Mouse (Mus musculus) kidney, adult 8-10 months (tissue): Measurements from ENCODE around the gene Sh3tc1.
A peak's percentile ranks its signal among the peaks of the same experiment; 100 is the strongest.

ENCODE experiments used
- DNase-seq, 2 experiments: peaks; one replicate each; pipeline ENCODE4 v3.0.0; 2022

The Sh3tc1 gene

DNA sequence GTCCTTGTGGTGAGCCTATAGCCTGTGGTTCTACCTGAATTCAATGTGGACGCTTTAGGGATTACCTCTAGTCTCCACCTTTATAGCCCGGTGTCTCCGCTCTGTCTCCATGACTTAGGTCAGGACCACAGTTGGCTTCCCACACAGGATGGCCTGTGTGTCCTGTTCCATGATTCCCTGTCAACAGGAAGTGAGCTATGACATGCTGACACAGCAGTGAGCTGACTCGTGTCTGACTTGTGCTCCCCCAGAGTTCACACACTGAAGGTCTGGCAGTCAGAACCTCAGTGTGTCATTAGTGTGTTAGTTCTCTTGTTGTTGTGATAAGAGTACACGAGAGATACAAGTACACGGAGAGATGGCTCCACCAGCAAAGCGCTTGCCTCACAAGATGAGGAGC is 11.2 kb upstream of the Sh3tc1 start:
- DNase-seq: no peak

DNA sequence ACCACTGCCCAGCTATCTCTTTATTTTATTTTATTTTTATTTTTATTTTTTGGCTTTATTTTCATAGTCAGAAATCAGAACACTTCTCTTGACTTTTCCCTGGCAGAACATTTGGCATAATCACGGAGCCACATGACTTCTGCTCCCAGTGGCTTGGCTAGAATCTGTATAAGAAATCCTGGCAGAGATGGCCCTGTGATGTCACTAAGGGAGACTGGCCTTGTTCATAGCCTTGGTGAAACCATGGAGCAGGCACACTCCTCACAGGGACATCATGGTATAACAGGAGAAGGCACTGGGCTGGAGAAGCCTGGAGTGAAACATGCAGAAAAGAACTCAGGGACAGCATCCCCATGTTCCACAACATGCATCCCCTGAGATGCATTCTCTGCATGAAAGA is 10.2 kb upstream of the Sh3tc1 start:
- DNase-seq: no peak

DNA sequence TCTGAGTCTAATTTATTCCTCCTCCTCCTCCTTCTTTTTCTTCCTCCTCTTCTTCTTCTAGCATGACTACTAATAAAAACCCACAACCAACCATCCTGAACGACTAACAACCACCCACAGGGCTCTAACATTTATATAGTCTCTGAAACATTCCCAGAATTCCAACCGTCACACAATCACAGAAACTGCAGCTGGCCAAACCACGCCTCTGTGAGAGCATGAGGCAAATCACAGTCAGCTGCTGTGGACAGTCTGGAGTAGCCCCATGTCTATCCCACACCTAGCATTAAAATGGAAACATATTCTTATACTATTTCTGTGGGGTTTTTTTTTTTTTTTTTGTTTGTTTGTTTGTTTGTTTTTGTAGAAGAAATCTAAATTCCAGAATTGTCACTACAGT is 9.6 kb upstream of the Sh3tc1 start:
- no peak for DNase-seq

DNA sequence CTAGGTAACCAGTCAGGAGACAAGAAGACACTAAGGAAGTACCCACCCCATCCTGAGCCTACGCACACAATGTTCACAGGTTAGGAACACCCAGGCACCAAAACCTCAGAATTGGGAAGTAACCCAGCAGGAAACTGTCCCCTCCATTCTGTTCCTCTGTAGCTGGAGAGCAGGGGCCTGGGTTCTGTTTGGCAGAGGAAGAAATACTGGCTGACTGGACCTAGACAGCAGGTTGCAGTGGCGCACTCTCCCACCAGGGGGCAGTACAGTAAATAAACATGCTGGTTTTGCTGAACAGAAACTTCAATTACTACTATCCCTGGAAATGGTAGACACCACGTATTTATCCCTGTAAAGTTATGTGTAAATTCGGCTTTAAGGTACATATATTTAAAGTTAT is 7.1 kb upstream of the Sh3tc1 start:
- peak in 1 of 2 experiments; percentile 83 for DNase-seq

DNA sequence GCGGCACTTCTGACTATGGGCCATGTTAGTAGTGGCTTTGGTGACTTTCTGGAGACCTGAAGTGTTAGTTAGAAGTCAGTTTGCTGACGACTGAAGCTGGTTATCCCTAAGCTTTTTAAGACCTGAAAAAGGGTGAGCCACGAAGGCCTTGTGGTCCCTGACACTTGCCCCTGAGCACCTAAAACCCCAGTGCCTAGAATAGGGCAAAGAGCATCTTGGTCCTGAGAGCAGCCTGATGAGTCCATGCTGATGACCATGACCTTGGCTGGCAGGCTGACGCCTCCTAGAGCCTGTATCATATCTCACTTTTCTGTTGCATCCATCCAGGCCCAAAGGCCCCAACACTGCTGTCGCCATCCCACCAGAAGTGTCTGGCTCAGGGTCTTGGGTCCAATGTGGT is 5.6 kb upstream of the Sh3tc1 start:
- no peak for DNase-seq

DNA sequence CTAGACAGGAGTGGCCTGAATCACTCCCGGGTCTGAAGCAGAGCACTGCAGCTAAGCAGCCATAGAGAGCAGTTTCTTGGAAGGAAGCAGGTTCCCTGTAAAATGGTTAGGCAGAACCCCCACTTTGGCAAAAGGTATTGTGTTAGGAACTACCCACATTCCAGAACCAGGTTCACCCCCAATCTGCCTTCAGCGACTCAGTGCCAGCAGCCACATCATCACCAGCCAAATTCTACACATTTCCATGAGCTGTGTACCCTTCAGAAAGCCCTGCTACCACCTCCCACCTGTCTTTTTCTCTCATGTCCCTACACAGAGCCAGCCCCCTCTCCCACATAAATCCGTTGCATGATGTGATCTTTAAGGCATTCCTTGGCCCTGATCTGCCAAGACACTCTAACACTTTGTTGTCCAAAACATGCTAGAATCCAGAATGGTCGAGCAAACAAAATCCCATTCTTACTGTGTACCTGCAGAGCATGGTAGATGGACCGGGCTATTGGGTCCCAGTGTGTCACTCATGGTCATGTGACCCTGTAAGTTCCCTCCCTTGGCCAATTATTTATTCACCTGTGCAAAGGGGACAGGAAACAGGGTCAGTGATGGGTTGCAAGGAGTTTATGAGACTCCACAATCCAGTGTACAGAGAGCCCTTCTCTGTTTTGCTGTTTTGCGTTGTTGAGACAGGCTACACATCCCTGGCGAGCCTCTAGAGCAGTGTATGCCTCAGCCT is 4.4 kb upstream of the Sh3tc1 start:
- DNase-seq: no peak

DNA sequence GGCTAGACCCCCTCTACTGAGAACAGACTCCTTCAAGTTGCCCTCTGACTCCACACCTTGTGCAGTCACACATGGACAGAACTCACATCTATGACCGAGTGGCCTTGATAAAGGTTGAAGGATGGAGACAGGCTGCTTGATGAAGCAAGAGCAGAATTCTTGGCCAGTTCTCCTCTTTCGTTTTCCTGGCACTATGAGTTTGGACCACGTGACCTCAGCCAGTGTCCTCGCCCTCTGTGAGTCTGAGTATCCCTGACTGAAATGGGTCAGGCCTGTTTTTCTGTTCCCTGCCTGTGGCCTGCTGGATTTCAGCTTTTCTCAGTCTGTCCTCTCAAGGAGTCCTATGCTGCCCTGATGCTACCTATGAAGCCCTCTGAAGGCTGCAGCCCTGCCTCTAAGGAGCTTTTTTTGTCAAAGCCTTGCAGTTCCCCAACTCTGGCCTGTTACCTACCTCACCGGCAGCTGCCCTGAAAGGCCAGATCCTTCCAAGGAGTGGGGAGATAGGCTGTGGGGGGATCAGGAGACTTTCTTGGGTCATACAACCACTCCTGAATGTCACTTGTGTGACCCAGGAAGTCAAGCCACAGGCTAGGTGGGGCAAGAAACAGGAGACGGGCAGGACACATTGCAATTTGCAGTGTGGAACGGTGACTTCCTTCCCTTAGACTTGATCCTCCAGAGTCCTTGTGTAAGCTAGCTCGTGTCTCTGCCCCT is 3.6 kb upstream of the Sh3tc1 start:
- DNase-seq: peak; percentile 83 to 87

DNA sequence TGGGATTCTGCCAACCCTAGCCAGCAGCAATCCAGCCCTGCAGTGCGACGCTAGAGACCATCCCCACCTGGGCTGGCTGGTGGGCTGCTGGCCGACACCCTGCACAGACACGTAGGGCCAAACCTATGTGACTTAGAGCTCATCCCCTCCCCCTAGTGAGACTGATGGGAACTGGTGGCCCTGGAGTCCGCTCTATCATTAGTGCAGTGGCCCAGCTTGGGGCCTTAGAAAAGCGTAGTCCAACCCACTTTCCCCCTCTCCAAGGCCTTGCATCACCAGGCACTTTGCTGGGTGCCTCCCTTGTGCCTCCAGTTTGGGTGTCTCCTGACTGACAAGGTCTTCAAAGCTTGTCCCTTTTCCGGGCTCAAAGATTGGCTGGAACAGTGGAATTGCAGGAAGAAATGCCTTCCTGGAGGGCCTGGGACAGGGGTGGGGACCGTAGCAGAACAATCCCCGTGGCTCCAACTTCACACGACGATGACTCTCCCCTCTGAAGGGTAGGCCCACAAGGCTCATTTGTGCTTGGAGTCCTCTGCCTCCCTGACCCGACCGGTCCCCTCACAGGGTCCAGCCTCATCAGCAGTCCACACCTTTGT is 1.5 kb upstream of the Sh3tc1 start:
- DNase-seq: no peak

DNA sequence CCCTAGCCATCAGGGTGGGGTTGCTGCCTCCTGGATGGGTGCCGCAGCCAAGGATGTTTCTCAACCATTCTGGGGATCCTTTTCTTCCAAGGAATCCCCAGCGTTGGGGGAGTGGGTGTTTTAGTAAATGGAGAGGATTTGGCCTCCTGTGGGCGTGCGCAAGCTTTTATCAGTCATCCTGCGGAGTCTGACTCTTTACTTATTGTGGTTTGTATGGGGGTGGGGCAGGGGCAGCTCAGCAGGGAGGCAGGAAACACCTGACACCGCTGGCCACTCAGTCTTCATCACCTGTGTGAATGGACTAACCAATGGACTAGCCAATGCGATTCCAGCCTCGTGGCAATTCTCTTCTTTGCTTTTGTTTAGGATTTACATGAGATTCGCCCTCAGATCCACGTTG is 929 bp upstream of the Sh3tc1 start:
- DNase-seq: no peak

DNA sequence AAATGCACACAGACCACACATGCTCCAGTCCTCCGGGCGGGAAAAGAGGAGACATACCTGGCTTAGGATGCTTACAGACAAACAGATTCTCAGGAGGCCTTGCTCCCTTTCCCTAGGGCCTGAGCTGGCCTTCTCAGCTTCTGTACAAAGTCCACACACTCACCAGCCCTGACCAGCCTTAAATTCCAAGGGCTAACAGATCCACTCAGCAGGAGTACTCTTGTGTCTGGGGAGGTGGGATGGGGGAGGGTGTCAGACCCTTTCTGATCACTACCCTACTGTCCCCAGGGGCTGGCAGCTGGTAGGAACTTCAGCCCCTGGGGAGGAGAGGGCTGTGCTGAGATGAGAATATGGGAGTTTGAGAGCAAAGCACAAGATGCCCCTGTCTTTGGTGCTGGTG is 782 bp downstream of the Sh3tc1 start:
- peak; percentile 70 to 75 for DNase-seq

DNA sequence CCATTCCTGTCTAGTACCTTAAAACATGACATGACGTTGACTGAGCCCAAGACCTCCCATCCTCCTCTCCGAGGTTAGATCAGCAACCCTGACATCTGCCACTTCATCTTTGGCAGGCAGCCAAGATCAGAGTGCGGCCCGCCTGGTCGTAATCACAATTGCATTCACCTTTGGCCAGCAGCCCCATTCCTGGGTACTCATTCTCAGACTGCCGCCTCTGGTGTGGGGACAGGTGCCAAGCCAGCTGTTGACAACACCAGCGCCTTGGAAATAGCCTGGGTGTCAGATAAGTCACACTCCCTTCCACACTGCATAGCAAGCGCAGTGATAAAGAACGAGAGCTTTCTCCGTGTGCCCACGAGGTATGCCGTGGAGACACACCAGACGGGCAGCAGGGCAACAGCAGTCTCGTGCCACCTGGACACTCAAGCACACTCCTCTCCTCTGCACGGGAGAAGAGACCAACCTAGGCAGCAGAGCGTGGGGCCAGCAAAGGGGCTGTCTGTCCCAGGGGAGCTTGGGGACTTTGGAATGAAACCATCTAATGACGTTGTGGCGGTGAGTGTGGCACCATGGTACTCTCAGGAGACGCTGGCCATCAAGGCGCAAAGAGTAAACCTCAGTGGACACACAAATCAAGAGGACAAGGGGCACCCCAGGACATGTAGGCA is 2.4 kb downstream of the Sh3tc1 start:
- DNase-seq: peak; percentile 84 to 87

DNA sequence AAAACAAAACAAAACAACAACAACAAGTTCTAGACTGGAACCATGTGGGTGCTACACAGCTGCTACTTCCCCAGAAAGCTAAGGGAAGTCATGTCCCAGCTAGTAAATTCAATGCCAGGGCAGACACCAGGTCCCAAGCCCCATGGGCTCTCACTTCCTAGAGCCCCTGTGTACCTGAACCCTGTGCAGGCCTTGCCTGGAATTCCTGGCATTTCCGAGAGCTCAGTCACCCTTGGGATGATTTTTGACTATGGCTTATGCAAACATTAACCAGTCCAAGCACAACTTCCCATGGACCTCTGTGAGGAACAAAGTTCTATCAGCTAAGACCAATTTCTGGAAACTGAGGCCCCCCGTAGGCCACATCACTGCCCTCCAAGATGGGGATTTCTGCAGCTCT is 6.3 kb downstream of the Sh3tc1 start:
- peak; percentile 76 to 85 for DNase-seq

DNA sequence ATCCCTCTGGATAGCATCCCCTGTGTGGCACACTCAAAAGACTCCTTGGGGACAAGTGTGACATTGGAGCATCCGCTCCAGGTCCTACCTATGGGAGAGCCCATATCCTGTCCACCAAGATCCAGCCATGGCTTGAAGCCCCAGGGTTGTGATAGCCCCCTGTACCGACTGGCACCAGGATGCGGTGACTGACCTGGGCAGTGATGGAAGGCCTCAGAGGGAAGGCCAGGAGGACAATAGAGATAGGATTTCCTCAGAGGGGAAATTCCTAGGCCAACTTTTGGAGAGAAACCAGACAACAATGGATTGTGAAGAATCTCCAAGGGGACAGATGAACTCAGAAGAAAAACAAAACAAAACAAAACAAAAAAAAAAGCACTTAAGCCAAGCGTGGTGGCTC is 8.8 kb downstream of the Sh3tc1 start:
- no peak for DNase-seq

DNA sequence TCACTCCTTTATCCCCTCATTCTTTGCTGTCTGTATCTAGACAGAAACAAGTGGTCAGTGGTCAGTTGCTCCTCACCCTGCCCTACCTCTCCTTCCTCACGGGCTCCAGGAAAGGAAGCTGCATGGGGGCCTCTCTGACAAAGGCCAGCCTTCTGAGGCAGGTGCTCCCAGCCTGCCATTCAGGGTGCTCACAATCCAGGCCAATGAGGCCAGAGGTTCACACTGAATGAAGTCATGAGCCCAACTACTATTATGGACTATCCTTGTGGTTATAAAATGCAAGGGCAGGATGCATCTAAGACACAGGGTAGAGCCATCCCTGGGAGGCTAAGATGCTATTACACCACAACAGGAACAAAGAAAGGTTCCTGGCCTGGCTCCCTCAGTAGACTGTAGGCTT is 9.2 kb downstream of the Sh3tc1 start:
- DNase-seq: no peak

DNA sequence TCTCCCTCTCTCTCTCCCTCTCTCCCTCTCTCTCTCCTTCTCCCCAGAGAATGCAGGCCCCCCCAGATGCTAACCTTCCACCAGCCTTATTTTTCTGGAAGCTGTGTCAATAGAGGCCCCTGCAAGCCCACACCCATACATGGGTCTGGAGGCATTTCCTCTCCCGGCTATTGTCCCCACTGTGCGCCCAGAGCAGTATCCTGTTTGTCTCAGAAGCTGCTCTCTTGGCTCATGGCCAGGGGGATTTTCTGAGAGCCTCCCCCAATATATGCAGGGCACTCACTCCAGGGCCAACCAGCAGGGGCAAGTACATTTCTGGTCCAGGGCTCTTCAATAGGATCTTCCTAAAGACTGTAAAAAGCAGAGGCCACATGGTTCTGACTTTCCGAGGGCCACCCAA is 9.9 kb downstream of the Sh3tc1 start:
- DNase-seq: peak; percentile 71 to 72

DNA sequence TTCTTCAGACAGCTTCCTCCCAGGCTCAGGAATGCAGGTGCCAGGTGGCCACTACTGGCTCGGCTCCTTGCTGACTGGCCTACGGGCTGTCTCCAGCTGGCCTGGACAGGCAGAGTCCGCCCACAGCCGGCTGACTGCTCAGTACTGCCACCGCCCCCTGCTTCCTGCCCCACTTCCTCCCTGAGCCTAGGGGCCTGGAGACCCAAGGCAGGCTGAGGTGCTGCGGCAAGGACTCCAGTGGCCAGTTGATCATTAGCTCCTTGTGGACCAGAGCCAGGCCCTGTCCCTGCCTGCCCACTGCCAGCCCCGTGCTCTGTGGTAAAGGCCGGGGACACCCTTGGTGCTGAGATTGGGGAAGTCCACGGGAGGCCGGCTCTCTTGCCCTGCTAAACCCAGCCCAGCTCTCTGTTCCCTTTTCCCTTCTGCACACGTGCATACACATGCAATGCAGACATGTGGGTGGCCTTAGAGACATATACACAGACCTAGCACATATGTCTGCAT is 10.8 kb downstream of the Sh3tc1 start:
- DNase-seq: peak; percentile 97 to 98

DNA sequence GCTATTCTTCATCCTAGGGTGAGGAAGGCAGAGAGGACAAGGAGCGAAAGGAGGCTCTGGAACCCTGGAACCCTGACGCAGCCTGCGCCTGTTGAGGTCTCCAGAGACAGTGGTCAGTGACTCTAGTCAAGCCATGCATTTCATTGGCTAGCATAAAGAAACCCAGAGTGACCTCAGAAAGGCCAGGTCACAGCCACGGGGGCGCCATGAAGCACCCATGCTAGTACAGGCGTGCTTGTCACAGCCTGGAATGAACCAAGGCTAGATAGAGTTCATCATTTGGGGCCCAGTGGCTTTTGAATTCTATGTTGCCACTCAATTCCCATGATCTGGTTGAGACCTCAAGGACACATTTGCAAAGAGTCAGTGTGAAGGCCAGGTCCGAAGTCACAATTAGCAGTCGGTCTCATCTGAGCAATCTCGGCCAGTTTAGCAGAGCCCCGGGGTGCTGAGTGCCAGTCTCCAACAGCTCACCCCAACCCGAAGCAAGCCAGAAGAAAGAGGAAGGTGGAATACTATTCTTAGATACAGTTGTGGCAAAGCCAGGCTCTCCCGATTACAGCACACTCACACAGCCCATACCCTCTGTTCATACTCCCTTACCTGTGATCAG is 11.3 kb downstream of the Sh3tc1 start:
- peak in 1 of 2 experiments; percentile 51 for DNase-seq

DNA sequence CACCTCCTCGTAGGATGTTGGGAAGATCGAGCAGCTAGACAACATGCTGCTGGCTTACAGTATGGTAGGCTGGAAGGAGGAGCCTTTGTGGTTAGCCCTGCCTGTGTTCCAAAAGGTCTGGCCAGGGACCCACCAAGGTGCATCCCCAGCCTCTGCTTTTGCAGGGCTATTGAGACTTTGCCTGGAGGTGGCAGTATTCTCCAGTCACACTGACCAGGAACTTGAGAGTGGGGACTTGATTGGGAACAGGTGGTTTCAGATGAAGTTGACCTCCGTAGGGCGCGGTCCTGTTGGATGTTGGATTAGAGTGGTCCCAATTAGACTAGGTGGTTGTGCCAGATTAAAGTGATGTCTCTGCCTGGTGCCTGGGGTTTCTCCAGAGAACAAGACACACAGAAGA is 12.3 kb downstream of the Sh3tc1 start:
- no peak for DNase-seq

DNA sequence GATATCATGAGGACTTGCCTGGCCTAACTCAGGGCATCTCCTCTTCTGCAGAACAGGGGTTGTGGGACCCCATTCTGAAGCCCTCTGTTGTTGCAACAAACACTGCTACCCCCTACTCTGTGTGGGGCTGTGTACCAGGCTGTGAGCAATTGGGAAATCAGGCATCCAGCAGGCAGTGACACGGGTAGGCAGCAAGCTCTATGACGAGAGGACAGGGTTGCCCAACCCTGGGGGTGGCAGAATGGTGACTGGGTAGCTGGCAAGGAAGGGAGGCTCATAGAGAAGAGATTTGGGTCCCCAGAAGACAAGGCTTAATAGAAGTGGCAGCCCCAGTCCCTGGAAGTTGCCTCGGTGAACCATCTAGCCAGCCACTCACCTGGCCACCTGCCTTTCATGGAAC is 13.9 kb downstream of the Sh3tc1 start:
- no peak for DNase-seq

DNA sequence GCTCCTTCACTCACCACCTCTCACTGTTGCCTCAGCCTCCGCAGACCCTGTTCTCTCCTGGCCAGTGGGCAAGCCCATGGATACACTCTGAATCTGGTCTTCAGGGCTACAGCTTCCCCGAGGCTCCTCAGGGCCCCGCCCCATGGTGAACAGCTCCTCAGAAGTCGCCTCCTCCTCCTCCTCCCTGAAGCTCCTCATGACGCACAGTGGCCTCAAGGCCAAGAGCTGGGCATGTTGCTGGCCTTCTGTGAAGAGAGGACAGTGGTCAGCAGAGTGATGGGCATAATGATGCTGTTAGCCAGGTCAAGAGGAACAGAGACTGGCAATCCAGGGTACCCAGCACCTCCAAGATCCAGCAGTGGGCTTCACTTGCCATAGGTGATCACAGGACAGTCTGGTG is 15.9 kb downstream of the Sh3tc1 start:
- DNase-seq: no peak

DNA sequence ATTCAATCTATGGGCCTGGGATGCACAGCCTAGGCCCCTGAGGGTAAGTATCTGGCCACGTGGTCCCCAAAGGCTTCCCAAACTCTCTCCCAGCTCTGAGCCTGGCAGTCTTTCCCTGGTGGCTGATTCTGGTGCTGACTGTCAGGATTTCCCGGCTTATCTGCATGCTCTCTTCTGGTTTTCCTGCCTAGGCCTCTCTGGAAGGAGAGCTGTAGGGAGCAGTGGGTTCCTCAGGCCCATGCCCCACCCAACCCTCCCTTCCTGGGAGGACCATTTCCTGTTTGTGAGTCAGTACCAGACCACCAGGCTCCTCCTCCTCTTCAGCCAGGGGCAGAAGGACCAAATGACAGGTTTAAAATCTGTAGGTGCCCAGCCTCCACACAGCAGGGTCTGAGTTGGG is 17.1 kb downstream of the Sh3tc1 start:
- DNase-seq: no peak

DNA sequence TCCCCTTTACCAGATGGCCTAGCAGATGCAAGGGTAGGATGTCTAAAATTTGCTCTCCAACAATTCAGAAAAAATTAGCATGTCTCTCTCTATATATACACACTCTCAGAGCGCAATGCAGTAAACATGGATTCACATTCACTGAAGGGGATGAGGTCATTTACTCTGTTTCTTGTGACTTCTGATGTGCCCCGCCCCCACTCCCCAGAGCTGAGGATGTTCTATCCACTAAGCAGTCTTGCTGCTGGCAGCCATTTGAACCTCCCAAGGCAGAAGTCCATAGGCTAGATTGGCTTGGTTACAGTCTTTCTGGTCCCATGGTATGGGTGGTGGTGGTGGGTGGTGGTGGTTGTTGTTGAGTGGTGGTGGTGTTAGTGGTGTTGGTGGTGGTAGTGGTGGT is 17.9 kb downstream of the Sh3tc1 start:
- no peak for DNase-seq

DNA sequence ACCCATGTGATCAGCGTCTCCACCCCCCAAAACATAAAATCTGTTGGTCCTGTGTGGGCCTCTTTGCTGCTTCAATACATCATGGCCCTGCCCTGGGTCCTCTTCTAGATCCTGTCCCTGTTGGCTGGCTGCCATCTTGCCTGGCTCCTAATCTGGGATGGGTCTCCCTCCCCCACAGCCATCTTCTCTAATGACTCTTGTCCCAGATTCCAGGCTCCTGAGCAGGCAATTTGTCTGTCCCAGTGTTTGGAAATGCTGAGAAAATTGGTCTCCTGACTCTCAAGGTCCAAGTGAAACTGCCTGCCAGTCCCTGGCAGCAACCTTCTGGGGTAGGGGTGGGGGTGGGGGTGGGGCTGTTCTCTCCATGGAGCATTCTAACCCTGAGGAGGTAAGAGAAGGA is 19.9 kb downstream of the Sh3tc1 start:
- no peak for DNase-seq
